Mouse (Mus musculus): Measurements from ENCODE around the gene Gm17079.
"Not testable (repeated sequence)": the region's sequence is repeated elsewhere in the genome, so short reads cannot be mapped to it uniquely, and the experiment has no call there.

The Gm17079 gene

DNA sequence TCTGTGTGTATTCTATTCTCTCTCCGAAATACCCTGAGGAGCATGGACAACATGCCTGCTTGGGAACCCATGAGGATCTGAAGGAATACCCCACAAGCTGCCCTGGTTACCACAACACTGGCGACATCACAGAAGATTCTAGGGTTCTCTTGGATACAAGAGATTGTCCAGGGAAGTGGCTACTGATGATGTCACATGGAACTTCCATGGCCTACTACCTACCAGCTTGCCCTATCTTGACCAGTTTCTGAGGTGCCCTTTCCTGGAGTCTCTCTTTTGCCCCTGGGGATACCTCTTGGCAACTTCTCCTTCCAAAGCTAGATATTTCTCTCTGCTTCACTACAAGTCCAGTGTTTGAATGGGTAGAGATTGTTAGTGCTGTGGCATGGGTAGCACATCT is at the start of gene Gm17079:
Gene Gm17079, minus strand, starts transcription at position 101 of the 400 bp plus-strand sequence.
- DNase-seq (ENCODE audit: low read depth, low spot score) = not testable (repeated sequence)

DNA sequence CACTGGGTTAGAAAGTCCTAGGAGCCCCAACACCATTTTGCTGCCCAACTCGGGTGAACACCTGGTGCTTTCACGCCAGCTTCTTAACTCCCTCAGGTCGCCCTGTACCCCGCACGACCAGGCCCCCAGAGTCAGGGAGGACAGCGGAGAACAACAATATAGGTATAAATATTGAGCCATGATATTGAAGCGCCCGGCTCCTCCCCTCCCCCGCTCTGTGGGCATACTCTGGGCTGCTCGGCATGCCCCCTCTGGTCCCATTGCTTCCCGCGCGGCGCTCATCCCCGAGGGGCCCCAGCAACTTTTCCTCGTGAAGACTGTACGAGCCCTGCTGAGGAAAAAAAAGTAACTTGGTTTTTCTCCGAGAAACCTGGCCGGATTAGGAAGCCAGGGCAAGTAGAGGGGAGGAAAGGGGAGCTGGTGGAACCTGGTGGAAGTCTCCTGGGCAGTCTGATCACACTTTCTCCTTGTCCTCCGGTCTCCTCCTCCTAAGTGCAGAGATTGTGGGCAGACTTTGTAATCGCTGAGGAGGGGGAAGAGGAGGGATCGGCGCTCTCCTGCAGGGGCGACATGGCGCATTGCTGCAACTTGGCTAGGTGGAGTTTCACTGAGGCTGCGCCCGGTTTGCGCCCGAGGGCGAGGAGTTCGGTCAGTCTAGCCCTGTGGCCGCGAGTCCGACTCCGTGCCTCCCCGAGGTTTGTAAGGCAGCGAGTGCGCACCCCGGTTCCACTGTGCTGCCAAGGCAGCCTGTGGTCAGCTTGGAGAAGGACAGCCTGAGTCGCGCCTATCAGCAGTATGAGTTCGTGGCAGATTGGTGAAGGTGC is 45.3 kb upstream of the Gm17079 start:
- DNase-seq (ENCODE audit: low read depth, low spot score) = no peak

DNA sequence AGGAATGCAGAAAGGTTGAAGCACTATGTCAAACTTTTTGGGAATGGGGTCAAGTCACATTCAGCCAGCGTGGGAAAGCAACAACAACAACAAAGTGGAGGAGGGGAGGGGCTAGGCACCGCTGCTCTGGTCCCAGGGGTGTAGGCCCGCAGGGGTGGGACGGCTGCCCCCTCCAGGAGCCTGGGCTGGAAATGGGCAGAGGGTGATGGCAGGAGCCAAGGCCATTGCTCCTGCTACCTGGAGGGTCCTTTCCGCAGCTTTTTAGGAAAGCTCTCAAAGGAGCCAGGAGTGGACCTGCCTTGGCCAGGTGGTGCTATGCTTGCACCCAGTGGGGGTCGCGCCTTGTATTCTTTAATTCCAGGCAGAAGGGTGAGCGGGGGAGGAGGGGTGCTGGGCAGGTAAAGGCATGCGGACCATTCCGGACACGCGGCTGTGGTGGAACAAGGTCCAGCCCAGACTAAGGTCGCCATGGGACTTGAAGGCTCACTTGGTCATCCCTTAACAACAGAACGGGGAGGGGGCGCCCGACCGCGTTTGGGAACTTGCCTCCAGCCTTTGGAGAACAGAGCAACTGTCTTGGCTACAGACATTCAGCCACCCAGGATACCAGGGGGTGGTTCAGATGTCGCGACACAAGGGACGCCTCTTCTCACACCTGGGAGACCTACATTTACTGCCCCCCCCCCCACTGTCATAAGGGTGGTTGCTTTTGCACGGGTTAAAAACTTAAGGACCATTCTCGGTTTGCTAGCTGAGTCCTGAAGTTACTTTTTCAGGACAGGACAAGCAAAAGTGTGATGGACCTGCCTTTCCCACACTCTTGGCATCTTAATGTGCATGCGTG is 44.1 kb upstream of the Gm17079 start:
- DNase-seq (ENCODE audit: low read depth, low spot score) = no peak

DNA sequence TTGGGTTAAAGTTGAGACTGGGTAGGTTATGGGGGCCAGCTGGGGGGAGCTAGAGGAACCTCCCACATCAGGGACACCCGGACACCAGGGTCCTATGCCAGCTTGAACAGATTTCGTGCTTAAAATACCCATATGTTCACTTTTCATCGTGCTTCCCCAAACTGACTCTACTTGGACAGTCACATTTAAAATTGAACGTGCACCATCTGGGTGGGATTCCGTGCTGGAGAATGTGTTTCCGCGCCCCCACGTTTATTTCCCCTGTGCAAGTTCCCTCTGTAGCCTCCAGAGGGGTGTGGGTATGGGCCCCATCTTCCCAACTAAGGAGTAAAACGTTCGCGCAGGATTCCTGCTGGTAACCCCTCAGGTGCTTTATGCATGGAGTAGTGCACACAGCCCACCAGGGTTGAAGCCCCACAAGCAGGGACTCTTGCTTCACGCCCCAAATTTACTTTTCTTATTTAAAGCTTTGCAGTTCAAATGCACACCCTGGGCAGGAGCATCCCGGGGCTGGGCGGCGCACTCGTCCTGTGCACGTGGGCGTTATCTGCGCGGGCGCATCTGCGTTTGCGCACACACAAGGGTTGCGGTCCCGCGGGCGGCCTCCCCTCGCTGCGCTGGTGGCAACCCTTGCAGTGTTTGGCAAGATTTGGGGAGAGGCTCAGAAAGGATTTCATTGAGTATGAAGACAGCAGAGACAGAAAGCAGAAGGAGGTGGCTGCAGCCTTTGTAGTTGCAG is 43.3 kb upstream of the Gm17079 start:
- DNase-seq (ENCODE audit: low read depth, low spot score) = no peak

DNA sequence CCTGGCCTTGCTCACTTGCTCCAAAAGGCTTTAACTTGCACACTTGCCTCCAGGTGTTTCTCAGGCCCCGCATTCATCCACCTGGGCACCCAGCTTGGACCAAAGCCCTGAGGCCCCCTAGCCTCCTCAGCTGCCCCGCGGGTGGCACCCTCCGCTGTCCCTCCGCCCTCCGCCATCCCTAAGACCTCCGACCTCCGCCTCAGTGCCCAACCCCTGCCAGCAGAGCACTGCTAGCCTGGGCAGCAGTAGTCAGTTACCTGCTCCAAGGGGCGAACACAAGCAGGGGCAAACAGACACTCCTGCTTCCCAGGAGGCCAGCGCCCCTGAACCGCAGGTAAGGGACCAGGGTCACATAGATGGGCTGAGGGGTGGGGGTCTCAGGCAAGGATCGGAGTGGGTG is 42.7 kb upstream of the Gm17079 start:
- no peak for DNase-seq (ENCODE audit: low read depth, low spot score)

DNA sequence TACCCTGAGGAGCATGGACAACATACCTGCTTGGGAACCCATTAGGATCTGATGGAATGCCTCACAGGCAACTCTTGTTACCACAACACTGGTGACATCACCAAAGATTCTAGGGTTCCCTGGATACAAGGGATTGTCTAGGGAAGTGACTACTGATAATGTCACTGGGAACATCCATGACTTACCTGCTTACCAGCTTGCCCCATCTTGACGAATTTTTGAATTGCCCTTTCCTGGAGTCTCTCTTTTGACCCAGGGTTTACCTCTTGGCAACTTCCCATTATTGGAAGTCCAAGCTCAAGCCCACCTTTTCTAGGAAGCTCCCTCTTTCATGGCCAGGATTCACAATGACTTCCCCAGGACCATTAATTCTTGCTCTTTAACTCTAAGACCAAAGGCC is 21.8 kb upstream of the Gm17079 start, which contains the start of gene Gm5800:
Gene Gm5800, minus strand, starts transcription at position 101 of the 400 bp plus-strand sequence.
- no peak for DNase-seq (ENCODE audit: low read depth, low spot score)

DNA sequence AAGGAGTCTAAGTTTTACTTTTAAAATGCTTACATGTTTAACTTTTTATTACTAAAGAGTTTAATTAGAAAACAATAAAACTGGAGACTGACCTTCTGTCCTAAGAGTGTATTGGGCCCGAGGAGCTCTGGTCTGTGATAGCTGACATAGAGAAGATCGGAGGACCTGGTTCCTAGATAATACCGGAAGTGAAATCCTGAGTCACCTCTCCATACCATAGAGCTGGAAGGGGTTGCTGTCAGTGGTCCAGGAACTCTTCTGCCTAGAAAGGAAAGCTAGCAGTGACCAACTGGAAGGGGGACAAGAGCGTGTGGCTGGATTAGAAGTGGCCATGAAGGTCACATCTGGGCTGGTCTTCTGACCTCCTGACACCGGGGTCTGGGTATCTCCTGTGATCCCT is 18.0 kb downstream of the Gm17079 start:
- DNase-seq (ENCODE audit: low read depth, low spot score) = no peak
